Mouse (Mus musculus) small intestine, adult 2 months (tissue): ENCODE measurements around the gene Gpm6b.

ENCODE experiments used
- CTCF ChIP-seq: fragments of 200-500 bp; IDR thresholded peaks from 2 replicates; pipeline ENCODE4 v1.5.1; 2012; ENCODE audit warnings: low read depth, mild to moderate bottlenecking, control low read depth, inconsistent platforms, low read length, moderate library complexity, mixed read lengths; ENCODE audit not compliant: insufficient replicate concordance, insufficient read length; ENCODE audit errors: extremely low read depth
- POLR2A ChIP-seq: fragments of 200-500 bp; IDR thresholded peaks from 2 replicates; pipeline ENCODE4 v1.6.1; 2012; ENCODE audit warnings: low read depth, mild to moderate bottlenecking, control low read depth, inconsistent platforms, low read length, moderate library complexity

DNA sequence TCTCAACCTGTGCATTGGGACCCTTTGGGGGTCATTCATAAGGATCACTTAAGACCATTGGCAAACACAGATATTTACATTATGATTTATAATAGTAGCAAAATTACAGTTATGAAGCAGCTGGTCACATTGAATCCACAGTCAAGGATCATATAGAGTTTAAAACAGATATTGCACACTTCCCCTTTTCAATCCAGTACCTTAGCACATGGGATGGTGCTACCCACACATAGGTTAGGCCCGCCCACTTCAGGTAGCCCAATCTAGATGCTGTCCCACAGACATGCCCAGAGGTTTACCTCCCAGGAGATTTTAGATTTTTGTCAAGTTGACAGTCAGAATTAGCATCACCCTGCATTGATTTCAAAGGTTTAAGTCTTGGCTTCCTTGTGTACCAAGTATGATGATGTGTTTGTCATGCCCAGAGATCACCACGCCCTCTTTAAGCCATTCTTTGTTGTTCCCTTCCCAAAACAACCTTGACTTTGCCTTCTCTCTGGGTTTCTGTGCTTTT, 121.3 kb downstream of the Gpm6b start:
- TF ChIP-seq POLR2A (no peak), CTCF (no peak)
